Mouse (Mus musculus): Measurements from ENCODE around the gene Rpn2. TPM values are rescaled to one million over a fixed set of nuclear protein-coding genes. Genes with fewer than 3 reads are reported as not detected.

Gene Rpn2
- 265 and 268 TPM in 2 replicates for polyA plus RNA-seq (2016; fragmentation: Nextera tagmentation; extraction: Ambion mirVana)

DNA sequence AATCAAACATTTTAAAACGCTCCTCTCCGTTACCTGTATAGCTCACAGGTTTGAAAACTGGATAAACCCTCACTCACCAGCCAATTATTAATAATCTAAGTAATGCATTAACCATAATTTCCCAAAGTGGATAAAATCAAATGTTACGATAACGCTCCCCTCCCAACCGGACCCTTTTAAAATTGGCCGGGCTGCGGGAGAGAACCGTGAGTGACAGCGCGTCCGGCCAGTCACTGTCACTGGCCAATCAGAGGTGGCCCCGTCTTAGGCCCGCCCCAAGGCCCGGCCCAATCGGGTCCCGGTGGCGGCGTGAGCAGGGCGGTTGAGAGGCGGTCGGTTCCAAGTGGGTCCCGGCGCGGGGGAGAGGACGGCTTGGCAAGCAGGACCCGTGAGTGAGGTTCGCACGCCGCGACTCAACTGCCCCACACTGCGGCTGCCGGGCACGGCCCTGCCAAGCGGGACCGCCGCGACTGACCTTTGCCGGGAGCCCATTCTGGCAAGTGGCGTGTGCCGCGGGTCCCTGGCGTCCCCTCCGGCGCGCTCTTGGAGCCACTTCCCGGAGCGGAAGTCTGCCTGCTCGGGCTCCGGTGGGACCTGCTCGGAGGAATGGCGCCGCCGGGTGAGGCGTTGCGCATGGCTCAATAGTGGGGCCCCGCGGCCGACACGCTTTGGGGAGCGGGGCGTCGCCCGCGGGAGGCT lies at the start of gene Rpn2:
Gene Rpn2, plus strand, starts transcription at position 301 of the 699 bp plus-strand sequence.
- Histone ChIP-seq H3K4me2 (replicated peaks) (peak within 1 kb of the TSS; percentile 69), H3K9me3 (no peaks in the 10 kb centered on the region), H3K4me1 (peaks cover 17% of the 10 kb centered on the region), H3K9ac (peak within 1 kb of the TSS; percentile 95), H3K4me3 (peak within 1 kb of the TSS; percentile 98), H3K27me3 (no peaks in the 10 kb centered on the region), H3K36me3 (peaks cover 20% of the 10 kb centered on the region), H3K27ac (peak within 1 kb of the TSS; percentile 87)
- WGBS, result under 1% methylated on average over 58 of the region's 64 CpGs
- ATAC-seq (ENCODE audit: insufficient number of reproducible peaks, insufficient read depth, low FRiP score, low TSS enrichment), result peak; percentile 99

GRCm38 (mm10) chr2:157235946-157236345 lies 42.9 kb upstream of the Rpn2 start:
- 91% methylated on average over 8 of the region's 8 CpGs for WGBS
- H3K9me3 ChIP-seq, result no peaks in the 10 kb centered on the region
- no peaks in the 10 kb centered on the region for H3K36me3 ChIP-seq
- H3K27me3 ChIP-seq, result 0 out of 2 replicates have a peak, but pooled peaks cover 3% of the 10 kb centered on the region
- H3K4me3 ChIP-seq, result no peak overlapping the region
- H3K9ac ChIP-seq, result no peak overlapping the region
- H3K4me1 ChIP-seq, result no peaks in the 10 kb centered on the region
- H3K27ac ChIP-seq, result no peak overlapping the region
- no peak for ATAC-seq (ENCODE audit: insufficient number of reproducible peaks, insufficient read depth, low FRiP score, low TSS enrichment)
- H3K4me2 ChIP-seq (replicated peaks), result no peak overlapping the region

GRCm38 (mm10) chr2:157245001-157245400 lies 33.8 kb upstream of the Rpn2 start:
- no peaks in the 10 kb centered on the region for H3K36me3 ChIP-seq
- H3K27me3 ChIP-seq, result no peaks in the 10 kb centered on the region
- H3K4me3 ChIP-seq, result no peak overlapping the region
- no peaks in the 10 kb centered on the region for H3K4me1 ChIP-seq
- ATAC-seq (ENCODE audit: insufficient number of reproducible peaks, insufficient read depth, low FRiP score, low TSS enrichment), result no peak
- H3K9me3 ChIP-seq, result no peaks in the 10 kb centered on the region
- no peak overlapping the region for H3K27ac ChIP-seq
- 39% methylated on average over 5 of the region's 5 CpGs for WGBS
- no peak overlapping the region for H3K9ac ChIP-seq
- no peak overlapping the region for H3K4me2 ChIP-seq (replicated peaks)

DNA sequence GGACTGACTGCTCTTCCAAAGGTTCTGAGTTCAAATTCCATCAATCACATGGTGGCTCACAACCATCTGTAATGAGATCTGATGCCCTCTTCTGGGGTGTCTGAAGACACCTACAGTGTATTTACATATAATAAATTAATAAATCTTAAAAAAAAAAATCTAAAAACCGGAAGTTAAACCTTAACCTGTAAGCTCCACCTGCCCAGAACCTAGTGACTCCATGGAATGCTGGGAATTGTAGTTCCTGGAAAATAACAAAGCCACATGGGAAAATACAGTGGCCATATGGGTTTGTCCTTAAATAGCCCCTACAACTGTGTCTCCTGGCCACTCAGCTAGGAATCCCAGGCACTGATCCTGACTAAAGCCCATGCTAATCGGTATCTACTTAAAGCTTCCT lies 33.2 kb upstream of the Rpn2 start:
- Histone ChIP-seq H3K4me2 (replicated peaks) (no peak overlapping the region), H3K36me3 (no peaks in the 10 kb centered on the region), H3K27ac (no peak overlapping the region), H3K27me3 (no peaks in the 10 kb centered on the region), H3K4me1 (no peaks in the 10 kb centered on the region), H3K9ac (no peak overlapping the region), H3K4me3 (no peak overlapping the region), H3K9me3 (no peaks in the 10 kb centered on the region)
- 73% methylated on average over 2 of the region's 2 CpGs for WGBS
- no peak for ATAC-seq (ENCODE audit: insufficient number of reproducible peaks, insufficient read depth, low FRiP score, low TSS enrichment)

- ATAC-seq (ENCODE audit: insufficient number of reproducible peaks, insufficient read depth, low FRiP score, low TSS enrichment), result no peak; the same call in 1 of the 2 replicates
- Histone ChIP-seq H3K4me3 (no peak overlapping the region), H3K4me2 (replicated peaks) (no peak overlapping the region), H3K4me1 (no peaks in the 10 kb centered on the region), H3K36me3 (no peaks in the 10 kb centered on the region), H3K27me3 (no peaks in the 10 kb centered on the region), H3K9ac (no peak overlapping the region), H3K27ac (no peak overlapping the region), H3K9me3 (no peaks in the 10 kb centered on the region)
Measured at GRCm38 (mm10) chr2:157248111-157248510, 30.7 kb upstream of the Rpn2 start.

DNA sequence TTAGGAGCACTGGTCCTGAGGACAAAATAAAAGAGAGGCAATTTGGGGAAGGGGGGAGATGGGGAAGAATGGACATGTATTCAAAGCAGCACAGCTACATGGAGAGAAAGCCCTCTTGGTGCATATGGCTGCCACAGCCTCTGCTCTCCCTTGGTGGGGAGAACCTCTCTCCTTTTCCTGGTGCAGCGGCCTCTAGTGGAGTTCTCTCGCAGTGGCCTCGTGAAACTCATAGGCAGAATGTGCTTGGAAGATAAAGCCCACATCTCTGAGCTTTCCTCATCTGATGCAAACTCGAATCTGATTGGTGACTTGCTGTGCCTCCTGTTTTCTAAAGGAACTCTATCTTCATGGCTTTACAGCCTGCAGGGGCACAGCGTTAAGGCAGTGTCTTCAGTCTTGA lies 19.1 kb upstream of the Rpn2 start:
- no peaks in the 10 kb centered on the region for H3K36me3 ChIP-seq
- no peaks in the 10 kb centered on the region for H3K9me3 ChIP-seq
- 3% methylated on average over 5 of the region's 5 CpGs for WGBS
- H3K9ac ChIP-seq, result no peak overlapping the region
- no peak overlapping the region for H3K4me3 ChIP-seq
- H3K27me3 ChIP-seq, result no peaks in the 10 kb centered on the region
- no peak overlapping the region for H3K27ac ChIP-seq
- no peaks in the 10 kb centered on the region for H3K4me1 ChIP-seq
- no peak for ATAC-seq (ENCODE audit: insufficient number of reproducible peaks, insufficient read depth, low FRiP score, low TSS enrichment)
- no peak overlapping the region for H3K4me2 ChIP-seq (replicated peaks)

DNA sequence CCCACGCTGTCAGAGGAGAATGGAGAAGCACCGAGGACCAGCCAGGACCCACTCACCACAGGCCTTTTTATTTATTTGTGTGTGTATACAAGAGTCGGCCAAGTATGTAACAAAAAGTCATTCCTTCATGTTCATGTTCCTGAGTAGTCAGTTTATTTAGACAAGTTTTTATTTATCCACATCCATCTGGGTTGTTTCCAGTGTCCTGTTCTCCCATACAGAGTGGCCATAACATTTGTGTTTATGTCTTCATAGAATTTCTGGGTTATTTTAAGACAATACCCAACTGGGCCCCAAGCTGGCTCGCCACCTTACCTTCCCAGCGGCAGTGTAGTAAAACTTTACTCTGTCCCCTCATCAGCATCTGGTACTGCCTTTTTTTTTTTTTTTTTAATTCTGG lies 16.9 kb upstream of the Rpn2 start:
- WGBS, result 87% methylated on average over 5 of the region's 5 CpGs
- no peak for ATAC-seq (ENCODE audit: insufficient number of reproducible peaks, insufficient read depth, low FRiP score, low TSS enrichment)
- no peak overlapping the region for H3K9ac ChIP-seq
- H3K9me3 ChIP-seq, result no peaks in the 10 kb centered on the region
- H3K4me2 ChIP-seq (replicated peaks), result no peak overlapping the region
- no peaks in the 10 kb centered on the region for H3K27me3 ChIP-seq
- H3K4me3 ChIP-seq, result no peak overlapping the region
- no peaks in the 10 kb centered on the region for H3K36me3 ChIP-seq
- no peak overlapping the region for H3K27ac ChIP-seq
- no peaks in the 10 kb centered on the region for H3K4me1 ChIP-seq

DNA sequence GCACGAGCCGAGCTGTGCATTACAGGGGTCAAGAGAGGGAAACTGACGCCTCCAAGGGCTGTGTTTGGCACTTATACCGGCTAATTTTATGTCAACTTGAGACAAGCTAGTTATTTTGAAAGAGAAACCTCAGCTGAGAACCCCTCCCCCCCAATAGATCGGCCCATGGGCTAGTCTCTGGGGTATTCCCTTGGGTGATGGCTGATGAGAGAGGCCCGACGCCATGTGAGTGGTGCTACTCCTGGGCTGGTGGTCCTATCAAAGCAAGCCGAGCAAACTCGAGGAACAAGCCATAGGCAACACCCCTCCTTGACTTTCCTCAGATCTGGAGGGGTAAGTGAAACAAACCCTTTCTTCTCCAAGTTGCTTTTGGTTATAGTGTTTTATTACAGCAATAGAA lies 16.3 kb upstream of the Rpn2 start:
- Histone ChIP-seq H3K4me3 (no peak overlapping the region), H3K36me3 (no peaks in the 10 kb centered on the region), H3K27ac (no peak overlapping the region), H3K27me3 (no peaks in the 10 kb centered on the region), H3K9ac (no peak overlapping the region), H3K4me1 (no peaks in the 10 kb centered on the region), H3K4me2 (replicated peaks) (no peak overlapping the region), H3K9me3 (no peaks in the 10 kb centered on the region)
- no peak for ATAC-seq (ENCODE audit: insufficient number of reproducible peaks, insufficient read depth, low FRiP score, low TSS enrichment)
- WGBS, result 55% methylated on average over 9 of the region's 9 CpGs

DNA sequence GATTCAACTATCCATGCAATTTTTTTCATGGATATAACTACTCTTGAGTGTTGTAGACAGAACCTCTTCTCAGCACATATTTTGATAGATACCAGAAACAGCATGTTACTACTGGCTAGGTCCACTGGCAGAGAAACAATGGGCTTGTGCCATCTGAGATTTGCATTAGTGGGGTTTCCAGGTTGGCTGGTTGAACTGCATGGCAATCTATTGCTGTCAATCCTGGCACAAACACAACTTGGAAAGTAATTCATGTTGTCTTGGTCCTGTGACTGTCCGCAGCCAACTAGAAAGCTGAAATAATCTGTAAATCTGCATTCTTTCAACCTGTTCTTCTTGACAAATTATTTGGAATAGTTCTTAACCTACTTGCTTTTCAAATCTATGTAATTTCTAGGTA lies 15.7 kb upstream of the Rpn2 start:
- Histone ChIP-seq H3K4me1 (no peaks in the 10 kb centered on the region), H3K9ac (no peak overlapping the region), H3K4me2 (replicated peaks) (no peak overlapping the region), H3K36me3 (no peaks in the 10 kb centered on the region), H3K4me3 (no peak overlapping the region), H3K9me3 (no peaks in the 10 kb centered on the region), H3K27me3 (no peaks in the 10 kb centered on the region), H3K27ac (no peak overlapping the region)
- ATAC-seq (ENCODE audit: insufficient number of reproducible peaks, insufficient read depth, low FRiP score, low TSS enrichment), result no peak
- WGBS, result 91% methylated on average over 1 of the region's 1 CpGs

- H3K9ac ChIP-seq, result no peak overlapping the region
- H3K4me2 ChIP-seq (replicated peaks), result no peak overlapping the region
- no peak for ATAC-seq (ENCODE audit: insufficient number of reproducible peaks, insufficient read depth, low FRiP score, low TSS enrichment)
- H3K4me1 ChIP-seq, result no peaks in the 10 kb centered on the region
- H3K27me3 ChIP-seq, result no peaks in the 10 kb centered on the region
- H3K36me3 ChIP-seq, result no peaks in the 10 kb centered on the region
- no peak overlapping the region for H3K27ac ChIP-seq
- 61% methylated on average over 6 of the region's 6 CpGs for WGBS
- no peaks in the 10 kb centered on the region for H3K9me3 ChIP-seq
- no peak overlapping the region for H3K4me3 ChIP-seq
Measured at GRCm38 (mm10) chr2:157263832-157264231, 15.0 kb upstream of the Rpn2 start.

DNA sequence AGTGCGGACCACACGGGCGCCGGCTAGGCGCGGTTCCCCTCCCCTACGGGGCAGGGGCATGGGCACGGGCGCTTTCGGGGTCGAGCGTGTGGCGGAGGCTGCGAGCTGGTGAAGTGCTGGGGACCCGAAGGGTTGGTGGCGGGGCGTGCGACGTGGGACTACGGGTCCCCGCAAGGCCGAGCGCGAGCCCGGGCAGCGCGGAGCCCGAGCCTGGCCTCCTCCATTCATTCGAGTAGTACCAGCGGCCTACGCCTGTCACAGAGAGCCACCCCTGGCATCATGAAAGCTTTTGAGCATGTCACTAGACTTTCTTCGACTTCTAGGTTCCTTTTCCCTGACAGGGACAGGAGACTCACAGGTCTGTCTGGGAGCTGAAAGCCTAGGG lies 591 bp downstream of the Rpn2 start, which contains the start of gene Mroh8:
Gene Mroh8, minus strand, starts transcription at position 134 of the 385 bp plus-strand sequence.
- peak within 1 kb of the TSS; percentile 95 for H3K9ac ChIP-seq
- peak; percentile 36; the same call in 1 of the 2 replicates for ATAC-seq (ENCODE audit: insufficient number of reproducible peaks, insufficient read depth, low FRiP score, low TSS enrichment)
- peaks cover 17% of the 10 kb centered on the region for H3K4me1 ChIP-seq
- no peaks in the 10 kb centered on the region for H3K9me3 ChIP-seq
- H3K36me3 ChIP-seq, result peaks cover 22% of the 10 kb centered on the region
- peak within 1 kb of the TSS; percentile 69 for H3K4me2 ChIP-seq (replicated peaks)
- H3K27ac ChIP-seq, result peak within 1 kb of the TSS; percentile 87
- H3K4me3 ChIP-seq, result peak within 1 kb of the TSS; percentile 98
- WGBS, result under 1% methylated on average over 32 of the region's 32 CpGs
- H3K27me3 ChIP-seq, result no peaks in the 10 kb centered on the region

GRCm38 (mm10) chr2:157283321-157283720 lies 4.5 kb downstream of the Rpn2 start:
- H3K27me3 ChIP-seq, result no peaks in the 10 kb centered on the region
- no peak overlapping the region for H3K4me3 ChIP-seq
- ATAC-seq (ENCODE audit: insufficient number of reproducible peaks, insufficient read depth, low FRiP score, low TSS enrichment), result no peak
- H3K9me3 ChIP-seq, result no peaks in the 10 kb centered on the region
- H3K4me1 ChIP-seq, result peaks cover 18% of the 10 kb centered on the region
- no peak overlapping the region for H3K9ac ChIP-seq
- 88% methylated on average over 6 of the region's 6 CpGs for whole genome bisulfite sequencing
- H3K36me3 ChIP-seq, result peaks cover 47% of the 10 kb centered on the region
- no peak overlapping the region for H3K4me2 ChIP-seq (replicated peaks)
- H3K27ac ChIP-seq, result no peak overlapping the region

Measured in embryonic facial prominence, embryonic 12.5 days (tissue).